Mouse (Mus musculus) heart, postnatal 0 days (tissue): ENCODE measurements around the gene Prpf3.

ENCODE experiments used
- CTCF ChIP-seq: IDR thresholded peaks from 2 replicates; pipeline ENCODE4 v1.5.1; 2016; ENCODE audit warnings: antibody characterized with exemption, control low read depth, low read depth
- EP300 ChIP-seq: IDR thresholded peaks from 2 replicates; pipeline ENCODE4 v1.6.1; 2016; ENCODE audit warnings: antibody characterized with exemption, low read depth

DNA sequence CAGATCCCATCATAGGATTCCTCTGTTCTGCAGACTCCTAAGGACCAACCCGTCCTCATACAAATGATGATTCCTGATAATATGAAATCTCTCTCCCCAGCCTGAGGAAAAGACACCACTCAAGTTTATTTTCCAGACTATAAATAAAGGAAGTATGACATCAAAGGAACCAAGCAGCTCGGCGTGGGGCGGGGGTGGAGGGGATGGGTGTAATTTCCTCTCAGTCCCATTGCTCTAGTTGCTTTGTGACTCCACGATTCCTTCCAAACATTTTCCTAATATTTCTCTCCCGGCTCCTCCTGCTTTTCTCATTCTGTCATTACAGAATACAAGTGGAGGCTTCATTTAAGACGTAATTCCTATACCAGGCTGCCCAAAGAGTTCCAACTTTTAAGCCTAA lies 37.4 kb upstream of the Prpf3 start:
- TF ChIP-seq CTCF (no peak), EP300 (no peak)
